Mouse (Mus musculus) left cerebral cortex, adult 2 months (tissue): ENCODE results near the gene Arfrp1. TPM values are rescaled to one million over a fixed set of nuclear protein-coding genes. Genes with fewer than 3 reads are reported as not detected.

ENCODE experiments used
- DNase-seq, 2 experiments: peaks; one replicate each; pipeline ENCODE4 v3.0.0; 2021 to 2022; ENCODE audit warnings: low spot score in 2 of 2, mixed read lengths in 1 of 2; ENCODE audit errors: extremely low spot score in 1 of 2
- H3K27ac ChIP-seq: fragments of 200-600 bp; 2 replicates; pipeline ENCODE4 v1.8.1; 2022
- H3K4me3 ChIP-seq: fragments of 200-600 bp; 2 replicates; pipeline ENCODE4 v1.8.1; 2022
- CTCF ChIP-seq: fragments of 200-600 bp; IDR thresholded peaks from 2 replicates; pipeline ENCODE4 v1.8.1; 2022; ENCODE audit warnings: antibody characterized with exemption, mild to moderate bottlenecking, moderate library complexity
- intact Hi-C: fragments of 180-260 bp; cut with DNase I; formaldehyde crosslinking; loops from one replicate; pipeline ENCODE4 v1.15.1; 2025
- total RNA-seq, 2 experiments: library from RNA; stranded (reverse); gene quantifications; 2 replicates each; pipeline ENCODE4 v1.2.3; 2021

Arfrp1 gene
- total RNA-seq, 2 experiments from 2014 or later = 45.2 to 51.2 TPM

GRCm38 (mm10) chr2:181390136-181390870, 25.1 kb upstream of the Arfrp1 start:
- intact Hi-C loops = loop anchor here (5.0 kb wide), 2 partner anchors 192 to 207 kb away; partner anchors contain the start of genes Samd10 and Uckl1
- no peak overlapping the region for H3K27ac ChIP-seq

GRCm38 (mm10) chr2:181386663-181387210, 21.5 kb upstream of the Arfrp1 start:
- no peak for DNase-seq
- Histone ChIP-seq H3K4me3 (no peak overlapping the region), H3K27ac (no peak overlapping the region)
- TF ChIP-seq CTCF = no peak
- intact Hi-C loops = no loop called here

More at GRCm38 (mm10) chr2:181390136-181390870, 25.1 kb upstream of the Arfrp1 start:
- no peak for TF ChIP-seq CTCF
- no peak for DNase-seq
- H3K4me3 ChIP-seq = no peak overlapping the region

- peak in 1 of 2 experiments; percentile 64 for DNase-seq
- Histone ChIP-seq H3K4me3 (no peak overlapping the region), H3K27ac (peak overlapping the region; percentile 47)
- intact Hi-C loops = no loop called here
- TF ChIP-seq CTCF = no peak
Observed at GRCm38 (mm10) chr2:181385885-181386284, 20.7 kb upstream of the Arfrp1 start.

- Histone ChIP-seq H3K27ac (peak overlapping the region; percentile 47), H3K4me3 (no peak overlapping the region)
- TF ChIP-seq CTCF = no peak
- no peak for DNase-seq
- intact Hi-C loops = no loop called here
Observed at GRCm38 (mm10) chr2:181384919-181385391, 19.8 kb upstream of the Arfrp1 start.

- DNase-seq = no peak
- H3K27ac ChIP-seq = no peak overlapping the region
- TF ChIP-seq CTCF = no peak
- intact Hi-C loops = no loop called here
- no peak overlapping the region for H3K4me3 ChIP-seq
Observed at GRCm38 (mm10) chr2:181384463-181384862, 19.3 kb upstream of the Arfrp1 start.

GRCm38 (mm10) chr2:181381631-181382306, 16.6 kb upstream of the Arfrp1 start:
- H3K27ac ChIP-seq = no peak overlapping the region
- TF ChIP-seq CTCF = no peak
- intact Hi-C loops = no loop called here

GRCm38 (mm10) chr2:181381107-181381506, 15.9 kb upstream of the Arfrp1 start:
- intact Hi-C loops = no loop called here
- Histone ChIP-seq H3K4me3 (no peak overlapping the region), H3K27ac (no peak overlapping the region)
- no peak for DNase-seq
- TF ChIP-seq CTCF = no peak

More at GRCm38 (mm10) chr2:181381631-181382306, 16.6 kb upstream of the Arfrp1 start:
- DNase-seq = no peak
- H3K4me3 ChIP-seq = no peak overlapping the region

- H3K27ac ChIP-seq = no peak overlapping the region
- no peak overlapping the region for H3K4me3 ChIP-seq
- intact Hi-C loops = no loop called here
- DNase-seq = no peak
- TF ChIP-seq CTCF = no peak
Observed at GRCm38 (mm10) chr2:181380251-181380650, 15.0 kb upstream of the Arfrp1 start.

- Histone ChIP-seq H3K27ac (no peak within 1 kb of the TSS), H3K4me3 (no peak within 1 kb of the TSS)
- DNase-seq = no peak
- intact Hi-C loops = no loop called here
- TF ChIP-seq CTCF = no peak
Observed at GRCm38 (mm10) chr2:181379778-181380177, 14.6 kb upstream of the Arfrp1 start, which contains the start of gene Lime1. Lime1 (plus strand) TSS chr2:181380078.

- H3K27ac ChIP-seq = no peak overlapping the region
- intact Hi-C loops = no loop called here
- DNase-seq = no peak
- TF ChIP-seq CTCF = no peak
- H3K4me3 ChIP-seq = no peak overlapping the region
Observed at GRCm38 (mm10) chr2:181378701-181379100, 13.5 kb upstream of the Arfrp1 start.

GRCm38 (mm10) chr2:181377230-181377629, 12.0 kb upstream of the Arfrp1 start:
- Histone ChIP-seq H3K4me3 (no peak overlapping the region), H3K27ac (no peak overlapping the region)
- DNase-seq = no peak
- intact Hi-C loops = no loop called here
- TF ChIP-seq CTCF = no peak

GRCm38 (mm10) chr2:181375787-181376186, 10.6 kb upstream of the Arfrp1 start:
- TF ChIP-seq CTCF = peak; percentile 50
- no peak overlapping the region for H3K27ac ChIP-seq
- no peak overlapping the region for H3K4me3 ChIP-seq
- no peak for DNase-seq
- intact Hi-C loops = no loop called here
